8 mouse cellular contexts compared by ENCODE assay signal in the genomic region with DNA sequence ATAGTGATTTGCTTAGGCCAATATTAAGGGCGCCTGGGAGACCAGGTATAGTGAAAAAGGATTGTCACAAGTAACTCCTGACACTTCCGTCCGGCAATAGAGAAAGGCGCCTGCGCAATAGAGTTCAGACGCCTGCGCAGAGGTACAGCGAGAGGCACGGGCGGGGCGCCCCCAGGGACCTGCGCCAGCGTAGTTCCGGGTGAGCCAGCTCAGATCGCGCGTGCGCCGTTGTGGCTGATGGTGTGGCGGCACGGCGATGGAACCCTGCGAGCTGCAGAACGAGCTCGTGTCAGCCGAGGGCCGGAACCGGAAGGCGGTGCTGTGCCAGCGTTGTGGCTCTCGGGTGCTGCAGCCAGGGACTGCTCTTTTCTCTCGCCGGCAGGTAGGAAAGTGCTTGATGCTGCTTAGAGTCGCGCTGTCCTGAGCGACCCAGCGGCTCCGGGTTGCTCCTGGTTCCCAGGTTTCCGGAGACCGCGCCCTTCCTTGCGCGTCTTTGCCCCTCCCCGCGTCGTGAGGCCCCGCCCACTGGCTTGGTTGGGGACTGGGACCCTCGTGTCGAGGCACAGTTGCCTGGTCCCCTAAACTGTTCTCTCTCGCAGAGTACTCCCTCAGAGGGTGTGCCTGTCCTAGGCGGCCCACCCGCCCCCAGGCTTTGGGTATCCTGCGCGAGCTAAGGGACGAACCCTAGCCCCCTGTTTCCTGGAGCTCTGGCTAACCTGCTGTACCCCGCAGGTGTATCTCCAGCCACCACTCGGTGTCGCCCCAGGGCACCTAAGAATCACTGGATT. TPM values are rescaled to one million over a fixed set of nuclear protein-coding genes. Genes with fewer than 3 reads are reported as not detected.
A peak's percentile ranks its signal among the peaks of the same experiment; 100 is the strongest.
DNase-seq lines count a peak whose midpoint lies in the region; ATAC-seq and TF ChIP-seq lines count a peak whose summit lies in the region.

A gene (plus strand): TSS at position 221 of the 788 bp plus-strand sequence.

- DNase-seq in c-Kit-positive CD71-positive TER-119-positive erythroid progenitor cells, embryonic 14.5 days (ENCODE audit: low spot score) = peak; percentile 95
- peak; percentile 99 for DNase-seq in heart, postnatal 10 days
- DNase-seq in large intestine, adult 2 months (ENCODE audit: low read depth, low spot score) = peak; percentile 93
- DNase-seq in liver, postnatal 0 days = peak; percentile 99
- peak; percentile 98 for DNase-seq in testis, postnatal 10 days (ENCODE audit: low spot score)

- H3K9ac ChIP-seq in forebrain, embryonic 13.5 days = peak within 1 kb of the TSS; percentile 76
- H3K9ac ChIP-seq in liver, postnatal 0 days (replicated peaks) = peak within 1 kb of the TSS; percentile 77
- H3K9ac ChIP-seq in neural tube, embryonic 14.5 days (replicated peaks; ENCODE audit: low read depth, low read length) = peak within 1 kb of the TSS; percentile 64

- H3K4me2 ChIP-seq in forebrain, embryonic 13.5 days = peak within 1 kb of the TSS; percentile 72
- peak within 1 kb of the TSS; percentile 89 for H3K4me2 ChIP-seq in liver, postnatal 0 days (ENCODE audit: low read depth, low read length)
- H3K4me2 ChIP-seq in neural tube, embryonic 14.5 days (ENCODE audit: low read depth, low read length) = peak within 1 kb of the TSS; percentile 60

- TF ChIP-seq EP300 in liver, postnatal 0 days (IDR thresholded peaks at IDR 0.05; ENCODE audit: low read depth) = no peak

- peak; percentile 24 for TF ChIP-seq CTCF in E14TG2a.4 (conservative IDR thresholded peaks at IDR 0.05; ENCODE audit: low read length)
- peak; percentile 73 for TF ChIP-seq CTCF in liver, postnatal 0 days (IDR thresholded peaks at IDR 0.05; ENCODE audit: low read depth)

- no peaks in the 10 kb centered on the region for H3K9me3 ChIP-seq in E14TG2a.4 (ENCODE audit: low read length)
- H3K9me3 ChIP-seq in forebrain, embryonic 13.5 days (replicated peaks) = no peaks in the 10 kb centered on the region
- H3K9me3 ChIP-seq in liver, postnatal 0 days (ENCODE audit: low read length) = no peaks in the 10 kb centered on the region
- no peaks in the 10 kb centered on the region for H3K9me3 ChIP-seq in neural tube, embryonic 14.5 days (ENCODE audit: control insufficient read depth, low read length)

- peaks cover 33% of the 10 kb centered on the region for H3K36me3 ChIP-seq in E14TG2a.4 (ENCODE audit: insufficient read depth, low read length)
- peaks cover 18% of the 10 kb centered on the region; the same call in 1 of the 2 replicates for H3K36me3 ChIP-seq in forebrain, embryonic 13.5 days (ENCODE audit: poor library complexity, severe bottlenecking)
- H3K36me3 ChIP-seq in liver, postnatal 0 days (replicated peaks; ENCODE audit: insufficient read depth, low read length) = peaks cover 8% of the 10 kb centered on the region
- peaks cover 6% of the 10 kb centered on the region for H3K36me3 ChIP-seq in neural tube, embryonic 14.5 days (ENCODE audit: control insufficient read depth, insufficient read depth, low read length)

- intact Hi-C loops in heart, postnatal 10 days (cut with DNase I) = no loop called here

- 0% methylated on average over 55 of the region's 58 CpGs for WGBS in forebrain, embryonic 13.5 days
- WGBS in large intestine, adult 2 months = under 1% methylated on average over 58 of the region's 58 CpGs
- under 1% methylated on average over 57 of the region's 58 CpGs for WGBS in liver, postnatal 0 days (ENCODE audit: insufficient replicate concordance)
- WGBS in neural tube, embryonic 14.5 days = under 1% methylated on average over 58 of the region's 58 CpGs

- peaks cover 71% of the 10 kb centered on the region for H3K4me1 ChIP-seq in E14TG2a.4 (replicated peaks; ENCODE audit: low read depth, low read length)
- H3K4me1 ChIP-seq in forebrain, embryonic 13.5 days = peaks cover 19% of the 10 kb centered on the region
- H3K4me1 ChIP-seq in liver, postnatal 0 days (ENCODE audit: insufficient read depth) = peaks cover 9% of the 10 kb centered on the region
- H3K4me1 ChIP-seq in neural tube, embryonic 14.5 days (ENCODE audit: control insufficient read depth, insufficient read depth, low read length) = 0 out of 2 replicates have a peak, but pooled peaks cover 5% of the 10 kb centered on the region

- peak within 1 kb of the TSS; percentile 86 for H3K27ac ChIP-seq in forebrain, embryonic 13.5 days
- peak within 1 kb of the TSS; percentile 92 for H3K27ac ChIP-seq in liver, postnatal 0 days (ENCODE audit: low read depth)
- H3K27ac ChIP-seq in neural tube, embryonic 14.5 days (ENCODE audit: low read depth, low read length) = peak within 1 kb of the TSS; percentile 93

- H3K27me3 ChIP-seq in E14TG2a.4 (ENCODE audit: insufficient read depth, low read length) = no peaks in the 10 kb centered on the region
- no peaks in the 10 kb centered on the region for H3K27me3 ChIP-seq in forebrain, embryonic 13.5 days
- H3K27me3 ChIP-seq in liver, postnatal 0 days (ENCODE audit: insufficient read depth, low read length) = no peaks in the 10 kb centered on the region
- H3K27me3 ChIP-seq in neural tube, embryonic 14.5 days (ENCODE audit: control insufficient read depth, insufficient read depth, low read length) = no peaks in the 10 kb centered on the region

- peak; percentile 99 for ATAC-seq in forebrain, embryonic 13.5 days
- ATAC-seq in liver, postnatal 0 days = peak; percentile 99
- ATAC-seq in neural tube, embryonic 14.5 days (ENCODE audit: low read depth) = peak; percentile 99

- H3K4me3 ChIP-seq in E14TG2a.4 (replicated peaks; ENCODE audit: low read length) = peak within 1 kb of the TSS; percentile 93
- H3K4me3 ChIP-seq in forebrain, embryonic 13.5 days = peak within 1 kb of the TSS; percentile 65
- peak within 1 kb of the TSS; percentile 88 for H3K4me3 ChIP-seq in liver, postnatal 0 days (ENCODE audit: low read depth, low read length)
- peak within 1 kb of the TSS; percentile 68 for H3K4me3 ChIP-seq in neural tube, embryonic 14.5 days (ENCODE audit: low read depth, low read length)

RNA-seq across cellular contexts. Expression of the gene that starts here (rescaled TPM):
- 45.4 and 46.2 TPM in 2 replicates for polyA plus RNA-seq in forebrain, embryonic 13.5 days (2015; fragmentation: Nextera tagmentation; extraction: Ambion mirVana)
- 10 to 100 TPM; 11.6 to 12.8 TPM for total RNA-seq in heart, postnatal 10 days (2021)
- polyA plus RNA-seq in large intestine, adult 2 months (2012; rRNA removed) = 13.3 and 16.4 TPM in 2 replicates
- polyA plus RNA-seq in liver, postnatal 0 days (2015; fragmentation: Nextera tagmentation; extraction: Ambion mirVana) = 12.4 and 13.2 TPM in 2 replicates
- polyA plus RNA-seq in neural tube, embryonic 14.5 days (2014; fragmentation: Nextera tagmentation; extraction: Ambion mirVana) = 78.1 and 83.3 TPM in 2 replicates

Comparison
In these comparisons a context has a peak if more than half of its experiments do, and no peak if none do; other contexts are left out.
1. Peak in every context shown above with its lines: DNase-seq, ATAC-seq, H3K4me3 ChIP-seq and H3K27ac ChIP-seq.